Mouse (Mus musculus): ENCODE results near the gene Mpg.

Gene Mpg

GRCm38 (mm10) chr11:32262674-32263415 is 36.5 kb downstream of the Mpg start:
- DNase-seq (ENCODE audit: low spot score) = no peak

GRCm38 (mm10) chr11:32265117-32265738 is 38.9 kb downstream of the Mpg start:
- DNase-seq (ENCODE audit: low spot score) = no peak

- DNase-seq (ENCODE audit: low spot score) = no peak
These were observed 39.9 kb downstream of the Mpg start for GRCm38 (mm10) chr11:32266194-32266593.

- no peak for DNase-seq (ENCODE audit: low spot score)
These were observed 40.5 kb downstream of the Mpg start for GRCm38 (mm10) chr11:32266776-32267175.

- peak; percentile 97 for DNase-seq (ENCODE audit: low spot score)
These were observed 41.0 kb downstream of the Mpg start, which contains the start of gene Nprl3 for GRCm38 (mm10) chr11:32267188-32267884. TSS of gene Nprl3 (minus strand) at chr11:32267707.

GRCm38 (mm10) chr11:32267964-32268363 is 41.7 kb downstream of the Mpg start:
- no peak for DNase-seq (ENCODE audit: low spot score)

GRCm38 (mm10) chr11:32268952-32269351 is 42.6 kb downstream of the Mpg start:
- DNase-seq (ENCODE audit: low spot score) = no peak

- DNase-seq (ENCODE audit: low spot score) = no peak
These were observed 44.9 kb downstream of the Mpg start for GRCm38 (mm10) chr11:32271178-32271577.

- DNase-seq (ENCODE audit: low spot score) = no peak
These were observed 50.0 kb downstream of the Mpg start, which contains the start of gene Hba-x for GRCm38 (mm10) chr11:32276347-32276746. TSS of gene Hba-x (plus strand) at chr11:32276400.

GRCm38 (mm10) chr11:32277736-32278457 is 51.6 kb downstream of the Mpg start:
- no peak for DNase-seq (ENCODE audit: low spot score)

- no peak for DNase-seq (ENCODE audit: low spot score)
These were observed 52.2 kb downstream of the Mpg start for GRCm38 (mm10) chr11:32278458-32278957.

- DNase-seq (ENCODE audit: low spot score) = no peak
These were observed 54.3 kb downstream of the Mpg start for GRCm38 (mm10) chr11:32280646-32281045.

GRCm38 (mm10) chr11:32281416-32282144 is 55.3 kb downstream of the Mpg start:
- no peak for DNase-seq (ENCODE audit: low spot score)

Measured in lung, postnatal 25 days (tissue).